Mouse (Mus musculus) CH12.LX (cell line): ENCODE results near the gene Nhlrc4. TPM values are rescaled to one million over a fixed set of nuclear protein-coding genes. Genes with fewer than 3 reads are reported as not detected.

Experiments
- DNase-seq: peaks from one replicate; pipeline ENCODE4 v3.0.0-alpha.2; 2013; ENCODE audit errors: extremely low read depth
- H3K27ac ChIP-seq: 2 replicates; pipeline ENCODE4 v1.5.1; 2012; ENCODE audit warnings: low read depth, mild to moderate bottlenecking, control low read depth, moderate library complexity; ENCODE audit not compliant: insufficient read depth
- H3K27me3 ChIP-seq: replicated peaks from 2 replicates; pipeline ENCODE3; 2012; ENCODE audit warnings: inconsistent platforms
- H3K36me3 ChIP-seq, 2 experiments: replicated peaks in 1 of 2; 2 replicates each; pipeline versions ENCODE3 to v1.6.1; 2012; ENCODE audit warnings: inconsistent platforms in 1 of 2, low read length in 1 of 2, mild to moderate bottlenecking in 1 of 2, mixed read lengths in 1 of 2, moderate library complexity in 1 of 2; ENCODE audit not compliant: control insufficient read depth in 1 of 2, insufficient read depth in 1 of 2
- H3K4me1 ChIP-seq, 2 experiments: 2 replicates each; pipeline ENCODE4 v1.6.1; 2012; ENCODE audit warnings: inconsistent platforms in 1 of 2, moderate library complexity in 1 of 2; ENCODE audit not compliant: insufficient read depth in 2 of 2, control insufficient read depth in 1 of 2
- H3K4me2 ChIP-seq: 2 replicates; pipeline ENCODE4 v1.6.1; 2012; ENCODE audit warnings: low read depth, mild to moderate bottlenecking, control low read depth; ENCODE audit not compliant: poor library complexity, insufficient read depth, severe bottlenecking
- H3K4me3 ChIP-seq, 3 experiments: fragments of 150-350 bp in 1 of 3; sonication (generic) in 1 of 3; replicated peaks in 1 of 3; 2 replicates each; pipeline versions ENCODE3 to v1.5.1; 2011 to 2012; ENCODE audit warnings: low read depth in 2 of 3, low read length in 2 of 3, mild to moderate bottlenecking in 2 of 3, moderate library complexity in 2 of 3, control low read depth in 1 of 3, improper control_type of control experiment in 1 of 3, inconsistent platforms in 1 of 3, mixed read lengths in 1 of 3; ENCODE audit not compliant: poor library complexity in 1 of 3
- H3K79me2 ChIP-seq: replicated peaks from 2 replicates; pipeline ENCODE4 v1.6.1; 2012; ENCODE audit warnings: mild to moderate bottlenecking, moderate library complexity; ENCODE audit not compliant: control insufficient read depth, poor library complexity, insufficient read depth, severe bottlenecking; ENCODE audit errors: extremely low read depth
- H3K9ac ChIP-seq: 2 replicates; pipeline ENCODE4 v1.6.1; 2012; ENCODE audit warnings: low read depth, mild to moderate bottlenecking, control low read depth, moderate library complexity; ENCODE audit not compliant: insufficient read depth
- H3K9me3 ChIP-seq: replicated peaks from 2 replicates; pipeline ENCODE3; 2012; ENCODE audit warnings: low read length, inconsistent platforms, mixed read lengths
- CHD1 ChIP-seq: IDR thresholded peaks from 2 replicates; pipeline ENCODE4 v1.6.1; 2012; ENCODE audit warnings: low read depth, low read length, improper control_type of control experiment, inconsistent platforms
- CTCF ChIP-seq, 2 experiments: IDR thresholded peaks in 1 of 2; conservative IDR thresholded peaks in 1 of 2; 2 replicates each; pipeline ENCODE4 v1.5.1; 2011 to 2012; ENCODE audit warnings: low read depth in 2 of 2, low read length in 2 of 2, improper control_type of control experiment in 1 of 2, inconsistent platforms in 1 of 2, mild to moderate bottlenecking in 1 of 2, moderate library complexity in 1 of 2
- E2F4 ChIP-seq: IDR thresholded peaks from 2 replicates; pipeline ENCODE4 v1.6.1; 2011; ENCODE audit warnings: low read depth, low read length, improper control_type of control experiment; ENCODE audit not compliant: insufficient replicate concordance
- EP300 ChIP-seq: IDR thresholded peaks from 2 replicates; pipeline ENCODE4 v1.6.1; 2011; ENCODE audit warnings: low read length, improper control_type of control experiment
- ETS1 ChIP-seq: conservative IDR thresholded peaks from 2 replicates; pipeline ENCODE4 v1.6.1; 2012; ENCODE audit warnings: low read depth, mild to moderate bottlenecking, inconsistent platforms, low read length, improper control_type of control experiment, moderate library complexity
- IRF4 ChIP-seq: IDR thresholded peaks from 2 replicates; pipeline ENCODE4 v1.6.1; 2014; ENCODE audit warnings: low read depth, mild to moderate bottlenecking, inconsistent platforms, low read length, improper control_type of control experiment
- JUN ChIP-seq: IDR thresholded peaks from 2 replicates; pipeline ENCODE4 v1.6.1; 2011; ENCODE audit warnings: low read depth, mild to moderate bottlenecking, low read length, improper control_type of control experiment, moderate library complexity; ENCODE audit not compliant: insufficient read depth
- KAT2A ChIP-seq: IDR thresholded peaks from 2 replicates; pipeline ENCODE4 v1.6.1; 2012; ENCODE audit warnings: low read length, improper control_type of control experiment, inconsistent platforms; ENCODE audit not compliant: insufficient replicate concordance
- MAFK ChIP-seq: IDR thresholded peaks from 2 replicates; pipeline ENCODE4 v1.6.1; 2011; ENCODE audit warnings: low read length, improper control_type of control experiment; ENCODE audit not compliant: insufficient replicate concordance
- MAX ChIP-seq: IDR thresholded peaks from 2 replicates; pipeline ENCODE4 v1.6.1; 2011; ENCODE audit warnings: low read length, improper control_type of control experiment
- MAZ ChIP-seq: IDR thresholded peaks from 2 replicates; pipeline ENCODE4 v1.6.1; 2012; ENCODE audit warnings: low read depth, mild to moderate bottlenecking, inconsistent platforms, low read length, improper control_type of control experiment, moderate library complexity
- MXI1 ChIP-seq: IDR thresholded peaks from 2 replicates; pipeline ENCODE4 v1.6.1; 2011; ENCODE audit warnings: mild to moderate bottlenecking, low read depth, low read length, improper control_type of control experiment
- NELFE ChIP-seq: IDR thresholded peaks from 2 replicates; pipeline ENCODE4 v1.6.1; 2011; ENCODE audit warnings: low read depth, low read length, improper control_type of control experiment
- NRF1 ChIP-seq: IDR thresholded peaks from 2 replicates; pipeline ENCODE4 v1.6.1; 2014; ENCODE audit warnings: low read depth, mild to moderate bottlenecking, inconsistent platforms, low read length, improper control_type of control experiment, moderate library complexity
- POLR2A ChIP-seq: IDR thresholded peaks from 2 replicates; pipeline ENCODE4 v1.6.1; 2011; ENCODE audit warnings: low read depth, mild to moderate bottlenecking, improper control_type of control experiment, low read length
- POLR2AphosphoS2 ChIP-seq: IDR thresholded peaks from 2 replicates; pipeline ENCODE4 v1.6.1; 2011; ENCODE audit warnings: low read depth, low read length, improper control_type of control experiment
- RAD21 ChIP-seq: IDR thresholded peaks from 2 replicates; pipeline ENCODE4 v1.6.1; 2011; ENCODE audit warnings: low read depth, mild to moderate bottlenecking, low read length, improper control_type of control experiment, moderate library complexity
- RCOR1 ChIP-seq: conservative IDR thresholded peaks from 2 replicates; pipeline ENCODE4 v1.6.1; 2012; ENCODE audit warnings: low read depth, mild to moderate bottlenecking, inconsistent platforms, low read length, improper control_type of control experiment
- SIN3A ChIP-seq: IDR thresholded peaks from 2 replicates; pipeline ENCODE4 v1.6.1; 2012; ENCODE audit warnings: low read length, improper control_type of control experiment, inconsistent platforms
- SMC3 ChIP-seq: IDR thresholded peaks from 2 replicates; pipeline ENCODE4 v1.6.1; 2011; ENCODE audit warnings: low read depth, low read length, improper control_type of control experiment
- USF1 ChIP-seq: IDR thresholded peaks from 2 replicates; pipeline ENCODE4 v1.6.1; 2014; ENCODE audit warnings: low read depth, mild to moderate bottlenecking, inconsistent platforms, low read length, improper control_type of control experiment
- USF2 ChIP-seq: conservative IDR thresholded peaks from 2 replicates; pipeline ENCODE4 v1.6.1; 2011; ENCODE audit warnings: low read depth, low read length, improper control_type of control experiment
- ZC3H11A ChIP-seq: IDR thresholded peaks from 2 replicates; pipeline ENCODE4 v1.6.1; 2012; ENCODE audit warnings: low read depth, mild to moderate bottlenecking, inconsistent platforms, low read length, improper control_type of control experiment
- ZMIZ1 ChIP-seq: IDR thresholded peaks from 2 replicates; pipeline ENCODE4 v1.6.1; 2012; ENCODE audit warnings: low read depth, mild to moderate bottlenecking, inconsistent platforms, low read length, improper control_type of control experiment
- ZNF384 ChIP-seq: IDR thresholded peaks from 2 replicates; pipeline ENCODE4 v1.6.1; 2012; ENCODE audit warnings: low read depth, low read length, improper control_type of control experiment, inconsistent platforms
- dilution Hi-C: fragments of 300-500 bp; cut with MboI; formaldehyde crosslinking; loops from 2 replicates; pipeline ENCODE4 v1.14.3; 2020; ENCODE audit warnings: low sequenced_read_pairs; ENCODE audit not compliant: extremely low pct_unique_long_range_greater_than_20kb, extremely low pct_ligation_motif_present
- in situ Hi-C: fragments of 300-500 bp; cut with MboI; formaldehyde crosslinking; loops from 3 replicates; pipeline ENCODE4 v1.14.3; 2019; ENCODE audit warnings: low sequenced_read_pairs, low pct_ligation_motif_present, low pct_unique_long_range_greater_than_20kb, mixed read lengths
- polyA plus RNA-seq: library from polyadenylated mRNA; unstranded; fragments of >175 nt; gene quantifications from 2 replicates; pipeline ENCODE4 v1.2.1, GENCODE M21; 2012; ENCODE audit warnings: low read depth; ENCODE audit not compliant: insufficient read length
- total RNA-seq, 2 experiments: library from RNA; depleted of rRNA; stranded (reverse); fragments of 300-350 nt in 1 of 2; fragments of >200 nt in 1 of 2; gene quantifications; 2 replicates each; pipeline ENCODE4 v1.2.3; 2012 to 2014

The Nhlrc4 gene
- total and polyA plus RNA-seq, 3 experiments, result not detected

- Histone ChIP-seq H3K27ac (no peak overlapping the region), H3K9ac (no peak overlapping the region), H3K4me3 (no peak overlapping the region), H3K79me2 (peaks cover 11% of the 10 kb centered on the region), H3K9me3 (no peaks in the 10 kb centered on the region), H3K27me3 (peaks cover 39% of the 10 kb centered on the region), H3K4me2 (no peak overlapping the region), H3K36me3 (no peaks in the 10 kb centered on the region), H3K4me1 (peaks cover 12 to 22% of the 10 kb centered on the region in 2 experiments; a peak in 3 of 4 replicates)
- dilution Hi-C loops, result no loop called here
- DNase-seq, result no peak
- in situ Hi-C loops, result no loop called here
- no peak for TF ChIP-seq RCOR1
- TF ChIP-seq IRF4, result no peak
- TF ChIP-seq ZMIZ1, result no peak
- TF ChIP-seq KAT2A, result no peak
Observed at GRCm38 (mm10) chr17:25945517-25946155, 875 bp upstream of the Nhlrc4 start.

GRCm38 (mm10) chr17:25943769-25944168 is 992 bp downstream of the Nhlrc4 start:
- H3K36me3 ChIP-seq, result peaks cover 2 to 9% of the 10 kb centered on the region in 2 experiments
- no peak for DNase-seq
- H3K4me2 ChIP-seq, result no peak overlapping the region
- H3K9me3 ChIP-seq, result no peaks in the 10 kb centered on the region
- no peak overlapping the region for H3K4me3 ChIP-seq
- dilution Hi-C loops (no loop called here), in situ Hi-C loops (no loop called here)
- no peak overlapping the region for H3K9ac ChIP-seq
- no peak overlapping the region for H3K27ac ChIP-seq
- peaks cover 16% of the 10 kb centered on the region for H3K79me2 ChIP-seq
- H3K4me1 ChIP-seq, result peaks cover 12 to 26% of the 10 kb centered on the region in 2 experiments; a peak in 3 of 4 replicates
- TF ChIP-seq EP300 (no peak), POLR2AphosphoS2 (no peak), ZC3H11A (no peak)
- peaks cover 28% of the 10 kb centered on the region for H3K27me3 ChIP-seq

- H3K4me2 ChIP-seq, result no peak overlapping the region
- peaks cover 24% of the 10 kb centered on the region for H3K27me3 ChIP-seq
- no peak for DNase-seq
- peaks cover 16% of the 10 kb centered on the region for H3K79me2 ChIP-seq
- dilution Hi-C loops (no loop called here), in situ Hi-C loops (no loop called here)
- peaks cover 3 to 12% of the 10 kb centered on the region in 2 experiments for H3K36me3 ChIP-seq
- H3K4me1 ChIP-seq, result peaks cover 12 to 26% of the 10 kb centered on the region in 2 experiments; a peak in 3 of 4 replicates
- H3K9ac ChIP-seq, result no peak overlapping the region
- no peaks in the 10 kb centered on the region for H3K9me3 ChIP-seq
- TF ChIP-seq MXI1 (no peak), USF2 (no peak), MAX (no peak), RAD21 (no peak), POLR2AphosphoS2 (no peak), NRF1 (no peak), JUN (no peak), CTCF (conservative IDR thresholded peaks at IDR 0.05 in 1 of 2, IDR thresholded peaks at IDR 0.05 in 1 of 2; ENCODE audit: low read depth in 2 of 2, low read length in 2 of 2) (no peak), ZNF384 (no peak), MAZ (no peak), CHD1 (no peak), SMC3 (no peak), EP300 (no peak), USF1 (no peak), E2F4 (no peak), ETS1 (no peak), SIN3A (no peak), POLR2A (no peak), MAFK (no peak), NELFE (no peak)
- H3K4me3 ChIP-seq, result no peak overlapping the region
- H3K27ac ChIP-seq, result no peak overlapping the region
Observed at GRCm38 (mm10) chr17:25943221-25943620, 1.5 kb downstream of the Nhlrc4 start.
